Mouse (Mus musculus) bone marrow macrophage, adult 2 months (primary cell): ENCODE measurements around the gene Cldn14.

Source experiments
- CTCF ChIP-seq: IDR thresholded peaks from 2 replicates; pipeline ENCODE4 v1.5.1; 2012; ENCODE audit warnings: low read depth, mild to moderate bottlenecking, low read length, moderate library complexity
- POLR2A ChIP-seq: IDR thresholded peaks from 2 replicates; pipeline ENCODE4 v1.6.1; 2012; ENCODE audit warnings: mild to moderate bottlenecking, low read depth, low read length, borderline replicate concordance

DNA sequence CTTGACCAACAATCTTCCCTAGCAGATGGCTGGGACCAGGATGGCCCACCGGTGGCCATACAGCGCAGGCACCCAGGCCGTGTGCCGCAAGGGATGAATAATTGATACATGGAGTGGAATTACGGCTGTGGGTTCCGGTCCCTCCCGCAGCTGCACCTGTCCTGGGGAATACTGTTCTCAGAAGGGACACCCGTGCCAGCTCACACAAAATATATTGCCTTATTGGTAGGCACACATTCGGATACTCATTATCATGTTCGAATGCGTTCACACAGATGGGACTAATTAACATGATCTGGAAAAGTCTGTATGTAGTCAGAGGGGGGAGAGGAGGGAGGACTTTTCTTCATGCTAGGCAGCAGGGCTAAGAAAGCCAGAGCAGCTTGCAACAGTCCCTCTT, 37.6 kb downstream of the Cldn14 start:
- TF ChIP-seq POLR2A (no peak), CTCF (no peak)
